Comparison of ENCODE assay signal across 19 mouse cellular contexts in genomic region chrX:158308554-158308953, GRCm38 (mm10).
DNase-seq lines count a peak whose midpoint lies in the region; ATAC-seq and TF ChIP-seq lines count a peak whose summit lies in the region.
"Had no signal": no experiment of that assay in that cellular context is flagged by ENCODE, and none has a peak within 500 bp of the region (broad histone marks: within the 10 kb centered on the region; RNA-seq: fewer than 3 reads in every experiment).

No protein-coding gene starts in this region.

- no peak overlapping the region for H3K27ac ChIP-seq in embryonic facial prominence, embryonic 14.5 days (replicated peaks; ENCODE audit: low read depth, low read length)
- no peak overlapping the region for H3K27ac ChIP-seq in embryonic facial prominence, embryonic 10.5 days (replicated peaks)
- no peak overlapping the region for H3K27ac ChIP-seq in liver, adult 2 months (replicated peaks; ENCODE audit: insufficient read depth, low read depth, low read length)
- H3K27ac ChIP-seq in liver, embryonic 12.5 days: no peak overlapping the region
- H3K27ac ChIP-seq in limb, embryonic 10.5 days: no peak overlapping the region
- H3K27ac ChIP-seq: embryonic facial prominence, embryonic 13.5 days; forebrain, embryonic 15.5 days; heart, embryonic 13.5 days; hindbrain, embryonic 13.5 days; hindbrain, postnatal 0 days had no signal

- H3K27me3 ChIP-seq in embryonic facial prominence, embryonic 14.5 days (replicated peaks; ENCODE audit: control insufficient read depth, insufficient read depth, low read length): no peaks in the 10 kb centered on the region
- H3K27me3 ChIP-seq in embryonic facial prominence, embryonic 10.5 days (replicated peaks; ENCODE audit: low read depth, poor library complexity, severe bottlenecking): 0 out of 2 replicates have a peak, but pooled peaks cover 7% of the 10 kb centered on the region
- no peaks in the 10 kb centered on the region for H3K27me3 ChIP-seq in liver, adult 2 months (ENCODE audit: control insufficient read depth, insufficient read depth, low read length)
- H3K27me3 ChIP-seq in liver, embryonic 12.5 days (replicated peaks): no peaks in the 10 kb centered on the region
- peaks cover 22% of the 10 kb centered on the region; the same call in 1 of the 2 replicates for H3K27me3 ChIP-seq in limb, embryonic 10.5 days (ENCODE audit: low read depth, poor library complexity, severe bottlenecking)
- H3K27me3 ChIP-seq: forebrain, embryonic 15.5 days; heart, embryonic 13.5 days; hindbrain, embryonic 13.5 days had no signal

- DNase-seq in embryonic facial prominence, embryonic 14.5 days (ENCODE audit: low spot score): peak; percentile 4
- no peak for DNase-seq in embryonic facial prominence, embryonic 10.5 days (ENCODE audit: low spot score)
- DNase-seq in liver, adult 2 months (ENCODE audit: extremely low read depth, low read depth, low spot score): peak; percentile 3
- DNase-seq in thymus, postnatal 10 days (ENCODE audit: low spot score in 2 of 2): no peak
- DNase-seq in limb, embryonic 10.5 days (ENCODE audit: low spot score): no peak
- DNase-seq: adrenal gland, adult 2 months; adrenal gland, postnatal 25 days; cerebellum, adult 11 months; cerebellum, adult 8-10 months; cerebellum, postnatal 14 days; gastrocnemius, postnatal 14 days; heart, postnatal 36 days had no signal

- H3K4me1 ChIP-seq in embryonic facial prominence, embryonic 14.5 days (ENCODE audit: control insufficient read depth, insufficient read depth, low read length): no peaks in the 10 kb centered on the region
- H3K4me1 ChIP-seq in embryonic facial prominence, embryonic 10.5 days: no peaks in the 10 kb centered on the region
- no peaks in the 10 kb centered on the region for H3K4me1 ChIP-seq in liver, adult 2 months (ENCODE audit: control insufficient read depth, insufficient read depth, low read length)
- H3K4me1 ChIP-seq in liver, embryonic 12.5 days: no peaks in the 10 kb centered on the region
- no peaks in the 10 kb centered on the region for H3K4me1 ChIP-seq in limb, embryonic 10.5 days
- H3K4me1 ChIP-seq: embryonic facial prominence, embryonic 13.5 days; forebrain, embryonic 15.5 days; heart, embryonic 13.5 days; hindbrain, embryonic 13.5 days had no signal

- no peak for ATAC-seq in embryonic facial prominence, embryonic 14.5 days (ENCODE audit: low read depth)
- no peak for ATAC-seq in liver, embryonic 12.5 days
- ATAC-seq in hematopoietic stem cell, adult 5-6 weeks (replicated peaks in 1 of 2; ENCODE audit: insufficient read depth in 1 of 2, low FRiP score in 2 of 2, low TSS enrichment in 1 of 2, low read depth in 1 of 2, poor library complexity in 2 of 2, severe bottlenecking in 2 of 2): peak; percentile 76 to 96
- ATAC-seq: forebrain, embryonic 15.5 days; hindbrain, postnatal 0 days had no signal

- no peaks in the 10 kb centered on the region for H3K9me3 ChIP-seq in embryonic facial prominence, embryonic 14.5 days (ENCODE audit: control insufficient read depth, low read length)
- H3K9me3 ChIP-seq in embryonic facial prominence, embryonic 10.5 days: no peaks in the 10 kb centered on the region
- no peaks in the 10 kb centered on the region for H3K9me3 ChIP-seq in liver, embryonic 12.5 days (replicated peaks)
- H3K9me3 ChIP-seq in limb, embryonic 10.5 days (replicated peaks): no peaks in the 10 kb centered on the region
- H3K9me3 ChIP-seq: embryonic facial prominence, embryonic 13.5 days; forebrain, embryonic 15.5 days; heart, embryonic 13.5 days; hindbrain, embryonic 13.5 days had no signal

- H3K36me3 ChIP-seq in embryonic facial prominence, embryonic 14.5 days (ENCODE audit: control insufficient read depth, insufficient read depth, low read length): no peaks in the 10 kb centered on the region
- no peaks in the 10 kb centered on the region for H3K36me3 ChIP-seq in embryonic facial prominence, embryonic 10.5 days (replicated peaks)
- no peaks in the 10 kb centered on the region for H3K36me3 ChIP-seq in liver, adult 2 months (ENCODE audit: control insufficient read depth, insufficient read depth, low read length)
- H3K36me3 ChIP-seq in liver, embryonic 12.5 days: no peaks in the 10 kb centered on the region
- no peaks in the 10 kb centered on the region for H3K36me3 ChIP-seq in limb, embryonic 10.5 days
- H3K36me3 ChIP-seq: embryonic facial prominence, embryonic 13.5 days; forebrain, embryonic 15.5 days; heart, embryonic 13.5 days; hindbrain, embryonic 13.5 days had no signal

- TF ChIP-seq POLR2A in liver, adult 2 months (IDR thresholded peaks at IDR 0.05; ENCODE audit: extremely low read depth, insufficient read depth, low read length): no peak

- no peak overlapping the region for H3K4me2 ChIP-seq in embryonic facial prominence, embryonic 14.5 days (ENCODE audit: low read depth, low read length)
- no peak overlapping the region for H3K4me2 ChIP-seq in liver, embryonic 12.5 days
- H3K4me2 ChIP-seq: embryonic facial prominence, embryonic 13.5 days; forebrain, embryonic 15.5 days; heart, embryonic 13.5 days; hindbrain, embryonic 13.5 days had no signal

- H3K4me3 ChIP-seq in embryonic facial prominence, embryonic 14.5 days (ENCODE audit: low read depth, low read length): no peak overlapping the region
- no peak overlapping the region for H3K4me3 ChIP-seq in embryonic facial prominence, embryonic 10.5 days
- no peak overlapping the region for H3K4me3 ChIP-seq in liver, adult 2 months (ENCODE audit: insufficient read depth, low read depth, low read length)
- no peak overlapping the region for H3K4me3 ChIP-seq in liver, embryonic 12.5 days
- no peak overlapping the region for H3K4me3 ChIP-seq in limb, embryonic 10.5 days
- H3K4me3 ChIP-seq: embryonic facial prominence, embryonic 13.5 days; forebrain, embryonic 15.5 days; heart, embryonic 13.5 days; hindbrain, embryonic 13.5 days had no signal

- H3K9ac ChIP-seq in embryonic facial prominence, embryonic 14.5 days (ENCODE audit: low read depth, low read length): no peak overlapping the region
- H3K9ac ChIP-seq in liver, adult 2 months (ENCODE audit: low read depth, low read length): no peak overlapping the region
- no peak overlapping the region for H3K9ac ChIP-seq in liver, embryonic 12.5 days
- H3K9ac ChIP-seq: embryonic facial prominence, embryonic 13.5 days; forebrain, embryonic 15.5 days; heart, embryonic 13.5 days; hindbrain, embryonic 13.5 days had no signal

- H3K79me2 ChIP-seq in liver, adult 2 months (ENCODE audit: control insufficient read depth, insufficient read depth, low read length): no peaks in the 10 kb centered on the region

- 53% methylated on average over 5 of the region's 5 CpGs for WGBS in embryonic facial prominence, embryonic 14.5 days
- WGBS in embryonic facial prominence, embryonic 10.5 days: 69% methylated on average over 5 of the region's 5 CpGs
- 62% methylated on average over 5 of the region's 5 CpGs for WGBS in liver, adult 2 months
- WGBS in liver, embryonic 12.5 days (ENCODE audit: insufficient replicate concordance): 50% methylated on average over 5 of the region's 5 CpGs
- 73% methylated on average over 5 of the region's 5 CpGs for WGBS in limb, embryonic 10.5 days

- TF ChIP-seq CTCF in liver, adult 2 months (IDR thresholded peaks at IDR 0.05; ENCODE audit: low read depth, low read length): no peak

Comparison
In these comparisons a context has a peak if more than half of its experiments do, and no peak if none do; other contexts are left out.
1. DNase-seq: peak in embryonic facial prominence, embryonic 14.5 days (single experiment) and liver, adult 2 months (single experiment); none in embryonic facial prominence, embryonic 10.5 days (single experiment), thymus, postnatal 10 days (0 of 2) and limb, embryonic 10.5 days (single experiment).
2. ATAC-seq: peak in hematopoietic stem cell, adult 5-6 weeks (2 of 2); none in embryonic facial prominence, embryonic 14.5 days (single experiment) and liver, embryonic 12.5 days (single experiment).